Mouse (Mus musculus): ENCODE measurements at regions not wholly inside any gene's neighbourhood (a gene's known extent, or its start where the extent isn't known, plus 50 kb on each side); places are given as distances from the start of the nearest gene placed in this dataset.
A peak's percentile ranks its signal among the peaks of the same experiment; 100 is the strongest.
"Not testable (repeated sequence)": the region's sequence is repeated elsewhere in the genome, so short reads cannot be mapped to it uniquely, and the experiment has no call there.

- H3K27ac ChIP-seq = peak overlapping the region; percentile 82
- no peak overlapping the region for H3K4me3 ChIP-seq
- peak; percentile 19 to 43 for DNase-seq (ENCODE audit: low spot score in 2 of 2)
- no peak for TF ChIP-seq CTCF (conservative IDR thresholded peaks at IDR 0.05)
Observed at GRCm38 (mm10) chr15:8781159-8782130, 70.9 kb upstream of the Slc1a3 start.

GRCm38 (mm10) chr15:8780371-8780866 is 69.9 kb upstream of the Slc1a3 start:
- no peak for DNase-seq (ENCODE audit: low spot score in 2 of 2)
- H3K27ac ChIP-seq = peak overlapping the region; percentile 82
- no peak for TF ChIP-seq CTCF (conservative IDR thresholded peaks at IDR 0.05)
- H3K4me3 ChIP-seq = no peak overlapping the region

- no peak overlapping the region for H3K27ac ChIP-seq
- no peak for TF ChIP-seq CTCF (conservative IDR thresholded peaks at IDR 0.05)
- no peak overlapping the region for H3K4me3 ChIP-seq
- no peak for DNase-seq (ENCODE audit: low spot score in 2 of 2)
Observed at GRCm38 (mm10) chr15:8767624-8768571, 57.3 kb upstream of the Slc1a3 start.

- DNase-seq (ENCODE audit: low spot score in 2 of 2); H3K4me3 ChIP-seq; H3K27ac ChIP-seq: not testable (repeated sequence)
Observed at GRCm38 (mm10) chr15:8766208-8766607, 55.6 kb upstream of the Slc1a3 start.

GRCm38 (mm10) chr15:8761741-8762271 is 51.2 kb upstream of the Slc1a3 start:
- no peak for TF ChIP-seq CTCF (conservative IDR thresholded peaks at IDR 0.05)
- no peak for DNase-seq (ENCODE audit: low spot score in 2 of 2)
- Histone ChIP-seq H3K4me3 (no peak overlapping the region), H3K27ac (no peak overlapping the region)

GRCm38 (mm10) chr15:8761132-8761531 is 50.6 kb upstream of the Slc1a3 start:
- Histone ChIP-seq H3K27ac (no peak overlapping the region), H3K4me3 (no peak overlapping the region)
- no peak for TF ChIP-seq CTCF (conservative IDR thresholded peaks at IDR 0.05)
- no peak for DNase-seq (ENCODE audit: low spot score in 2 of 2)

Data from layer of hippocampus, adult 2 months (tissue).